Mouse (Mus musculus): ENCODE results near the gene 1700028P14Rik. TPM values are rescaled to one million over a fixed set of nuclear protein-coding genes. Genes with fewer than 3 reads are reported as not detected.

The 1700028P14Rik gene
- polyA plus RNA-seq, 1 experiment from 2014 or later = 2.8 TPM

GRCm38 (mm10) chr19:23531899-23532298, 120.7 kb downstream of the 1700028P14Rik start:
- H3K9ac ChIP-seq (ENCODE audit: low read depth, low read length) = no peak overlapping the region
- ATAC-seq (ENCODE audit: low read depth) = no peak
- H3K27ac ChIP-seq (replicated peaks; ENCODE audit: low read depth, low read length) = no peak overlapping the region
- no peak overlapping the region for H3K4me3 ChIP-seq (ENCODE audit: low read depth, low read length)
- no peak overlapping the region for H3K4me2 ChIP-seq (ENCODE audit: low read depth, low read length)
- WGBS = 22% methylated on average over 4 of the region's 4 CpGs
- no peaks in the 10 kb centered on the region for H3K36me3 ChIP-seq (ENCODE audit: control insufficient read depth, insufficient read depth, low read length)
- no peaks in the 10 kb centered on the region for H3K27me3 ChIP-seq (replicated peaks; ENCODE audit: control insufficient read depth, insufficient read depth, low read length)
- DNase-seq (ENCODE audit: low spot score) = peak; percentile 17
- no peaks in the 10 kb centered on the region for H3K4me1 ChIP-seq (ENCODE audit: control insufficient read depth, insufficient read depth, low read length)
- H3K9me3 ChIP-seq (ENCODE audit: control insufficient read depth, low read length) = no peaks in the 10 kb centered on the region

DNA sequence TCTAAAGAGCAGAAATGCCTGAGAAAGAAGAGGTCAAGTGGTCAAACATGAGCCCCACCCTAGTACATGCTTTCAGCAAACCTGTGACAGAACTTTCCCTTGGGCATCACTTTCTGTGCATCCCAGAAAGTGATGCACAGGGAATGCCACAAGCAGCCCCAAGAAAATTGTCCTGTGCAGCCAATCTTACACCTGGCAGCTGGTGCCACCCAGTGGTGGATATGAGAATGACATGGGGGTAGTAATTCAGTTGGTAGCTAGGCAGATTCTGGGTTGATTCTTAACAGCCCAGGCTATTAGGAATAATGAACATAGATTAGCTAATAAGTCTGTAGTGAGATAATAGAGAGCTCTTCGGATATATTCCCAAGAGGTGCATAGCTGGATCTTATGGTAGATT, 128.9 kb downstream of the 1700028P14Rik start:
- no peak for ATAC-seq (ENCODE audit: low read depth)
- Histone ChIP-seq H3K9me3 (ENCODE audit: control insufficient read depth, low read length) (0 out of 2 replicates have a peak, but pooled peaks cover 7% of the 10 kb centered on the region), H3K27ac (replicated peaks; ENCODE audit: low read depth, low read length) (no peak overlapping the region), H3K9ac (ENCODE audit: low read depth, low read length) (no peak overlapping the region), H3K36me3 (ENCODE audit: control insufficient read depth, insufficient read depth, low read length) (no peaks in the 10 kb centered on the region), H3K27me3 (replicated peaks; ENCODE audit: control insufficient read depth, insufficient read depth, low read length) (no peaks in the 10 kb centered on the region), H3K4me1 (ENCODE audit: control insufficient read depth, insufficient read depth, low read length) (no peaks in the 10 kb centered on the region), H3K4me3 (ENCODE audit: low read depth, low read length) (no peak overlapping the region), H3K4me2 (ENCODE audit: low read depth, low read length) (no peak overlapping the region)
- 5% methylated on average over 1 of the region's 1 CpGs for WGBS
- DNase-seq (ENCODE audit: low spot score) = peak; percentile 53

DNA sequence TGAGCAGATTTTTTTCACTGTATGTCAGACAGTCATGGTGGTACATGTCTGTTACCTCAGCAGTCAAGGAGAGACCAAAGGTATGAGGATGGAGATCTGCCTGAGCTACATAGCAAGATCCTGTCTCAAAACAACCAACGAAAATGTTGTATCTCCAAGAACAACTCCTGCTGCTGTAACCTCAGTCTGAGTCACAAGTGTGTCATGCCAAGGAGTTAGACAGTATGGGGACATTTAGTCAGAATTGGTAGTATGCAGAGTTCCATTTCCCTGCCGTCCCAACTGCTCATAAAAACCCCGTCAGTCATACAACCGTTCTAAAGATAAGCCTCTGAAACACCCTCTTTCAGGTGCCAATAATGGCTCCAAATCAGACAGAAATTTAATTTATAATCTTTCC, 130.8 kb downstream of the 1700028P14Rik start:
- Histone ChIP-seq H3K9ac (ENCODE audit: low read depth, low read length) (no peak overlapping the region), H3K27me3 (replicated peaks; ENCODE audit: control insufficient read depth, insufficient read depth, low read length) (no peaks in the 10 kb centered on the region), H3K9me3 (ENCODE audit: control insufficient read depth, low read length) (0 out of 2 replicates have a peak, but pooled peaks cover 6% of the 10 kb centered on the region), H3K4me2 (ENCODE audit: low read depth, low read length) (no peak overlapping the region), H3K4me1 (ENCODE audit: control insufficient read depth, insufficient read depth, low read length) (no peaks in the 10 kb centered on the region), H3K4me3 (ENCODE audit: low read depth, low read length) (no peak overlapping the region), H3K27ac (replicated peaks; ENCODE audit: low read depth, low read length) (no peak overlapping the region), H3K36me3 (ENCODE audit: control insufficient read depth, insufficient read depth, low read length) (no peaks in the 10 kb centered on the region)
- WGBS = 88% methylated on average over 4 of the region's 4 CpGs
- DNase-seq (ENCODE audit: low spot score) (no peak), ATAC-seq (ENCODE audit: low read depth) (no peak)

GRCm38 (mm10) chr19:23521071-23521470, 131.5 kb downstream of the 1700028P14Rik start:
- Histone ChIP-seq H3K4me2 (ENCODE audit: low read depth, low read length) (no peak overlapping the region), H3K4me3 (ENCODE audit: low read depth, low read length) (no peak overlapping the region), H3K9ac (ENCODE audit: low read depth, low read length) (no peak overlapping the region), H3K36me3 (ENCODE audit: control insufficient read depth, insufficient read depth, low read length) (no peaks in the 10 kb centered on the region), H3K4me1 (ENCODE audit: control insufficient read depth, insufficient read depth, low read length) (no peaks in the 10 kb centered on the region), H3K27ac (replicated peaks; ENCODE audit: low read depth, low read length) (no peak overlapping the region), H3K9me3 (ENCODE audit: control insufficient read depth, low read length) (no peaks in the 10 kb centered on the region), H3K27me3 (replicated peaks; ENCODE audit: control insufficient read depth, insufficient read depth, low read length) (no peaks in the 10 kb centered on the region)
- ATAC-seq (ENCODE audit: low read depth) (no peak), DNase-seq (ENCODE audit: low spot score) (no peak)
- WGBS = 81% methylated on average over 8 of the region's 8 CpGs

DNA sequence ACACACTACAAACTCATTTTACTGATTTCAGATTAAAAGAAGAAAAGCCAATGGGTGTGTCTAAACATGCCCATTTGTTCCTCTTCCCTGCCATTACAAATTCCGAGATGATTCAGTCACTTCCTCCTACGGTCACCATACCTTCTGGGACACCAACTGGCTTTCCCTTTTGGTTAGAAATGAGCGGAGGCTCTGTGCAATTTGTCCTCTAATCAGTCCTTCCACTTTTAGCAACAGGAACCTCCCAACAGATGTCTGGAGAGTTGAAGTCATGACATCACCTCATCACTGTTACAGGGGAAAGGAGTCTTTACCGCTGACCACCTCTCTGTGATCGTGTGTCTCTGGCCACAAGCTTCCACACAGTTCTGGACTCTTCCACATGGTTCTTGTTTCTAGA, 132.0 kb downstream of the 1700028P14Rik start:
- H3K4me3 ChIP-seq (ENCODE audit: low read depth, low read length) = no peak overlapping the region
- DNase-seq (ENCODE audit: low spot score) = peak; percentile 40
- no peaks in the 10 kb centered on the region for H3K36me3 ChIP-seq (ENCODE audit: control insufficient read depth, insufficient read depth, low read length)
- H3K27me3 ChIP-seq (replicated peaks; ENCODE audit: control insufficient read depth, insufficient read depth, low read length) = no peaks in the 10 kb centered on the region
- no peaks in the 10 kb centered on the region for H3K4me1 ChIP-seq (ENCODE audit: control insufficient read depth, insufficient read depth, low read length)
- no peak overlapping the region for H3K4me2 ChIP-seq (ENCODE audit: low read depth, low read length)
- H3K9me3 ChIP-seq (ENCODE audit: control insufficient read depth, low read length) = no peaks in the 10 kb centered on the region
- peak; percentile 33; the same call in 1 of the 2 replicates for ATAC-seq (ENCODE audit: low read depth)
- no peak overlapping the region for H3K27ac ChIP-seq (replicated peaks; ENCODE audit: low read depth, low read length)
- H3K9ac ChIP-seq (ENCODE audit: low read depth, low read length) = no peak overlapping the region
- WGBS = 69% methylated on average over 5 of the region's 5 CpGs

DNA sequence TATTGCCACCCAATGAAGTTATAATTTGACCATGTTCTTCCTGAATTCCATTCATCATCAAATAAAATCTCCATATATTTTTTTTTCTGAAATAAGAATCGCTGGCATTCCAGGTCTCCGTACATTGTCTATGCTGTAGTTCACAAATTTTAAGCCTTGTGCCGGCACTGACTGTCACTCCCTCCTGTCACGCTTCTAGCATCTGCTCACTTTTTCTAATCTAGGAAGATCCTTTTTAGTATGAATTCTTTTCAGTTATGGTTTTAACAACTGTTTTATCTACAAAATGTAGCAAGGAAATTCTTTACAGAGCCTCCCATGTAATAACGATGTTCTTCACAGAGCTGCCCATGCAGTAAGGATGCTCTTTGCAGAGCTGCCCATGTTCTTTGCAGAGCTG, 134.1 kb downstream of the 1700028P14Rik start:
- Histone ChIP-seq H3K4me3 (ENCODE audit: low read depth, low read length) (no peak overlapping the region), H3K9ac (ENCODE audit: low read depth, low read length) (no peak overlapping the region), H3K36me3 (ENCODE audit: control insufficient read depth, insufficient read depth, low read length) (no peaks in the 10 kb centered on the region), H3K9me3 (ENCODE audit: control insufficient read depth, low read length) (no peaks in the 10 kb centered on the region), H3K4me1 (ENCODE audit: control insufficient read depth, insufficient read depth, low read length) (no peaks in the 10 kb centered on the region), H3K27me3 (replicated peaks; ENCODE audit: control insufficient read depth, insufficient read depth, low read length) (no peaks in the 10 kb centered on the region), H3K4me2 (ENCODE audit: low read depth, low read length) (no peak overlapping the region), H3K27ac (replicated peaks; ENCODE audit: low read depth, low read length) (no peak overlapping the region)
- DNase-seq (ENCODE audit: low spot score) (no peak), ATAC-seq (ENCODE audit: low read depth) (no peak)
- WGBS = 90% methylated on average over 5 of the region's 5 CpGs

DNA sequence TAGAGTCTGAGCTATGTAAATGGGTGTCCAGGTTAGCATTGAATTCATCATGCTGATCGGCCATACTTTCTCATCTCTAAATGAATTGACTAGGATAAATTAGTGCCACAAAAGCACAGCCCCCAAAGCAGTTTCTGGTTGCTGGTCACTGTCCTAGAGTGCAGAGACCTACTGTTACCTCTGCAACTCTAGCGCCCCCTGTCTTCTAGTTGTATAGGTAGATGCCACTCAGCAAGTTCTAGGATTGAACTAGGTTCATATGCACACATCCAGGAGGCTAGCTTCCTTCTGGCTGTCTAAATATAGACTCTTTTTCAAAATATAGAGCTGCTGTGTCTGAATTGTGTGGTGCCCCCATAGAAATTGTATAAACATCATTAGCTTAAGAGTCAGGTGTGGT, 141.3 kb downstream of the 1700028P14Rik start:
- WGBS = 51% methylated on average over 2 of the region's 2 CpGs
- Histone ChIP-seq H3K36me3 (ENCODE audit: control insufficient read depth, insufficient read depth, low read length) (no peaks in the 10 kb centered on the region), H3K4me3 (ENCODE audit: low read depth, low read length) (no peak overlapping the region), H3K27me3 (replicated peaks; ENCODE audit: control insufficient read depth, insufficient read depth, low read length) (no peaks in the 10 kb centered on the region), H3K9me3 (ENCODE audit: control insufficient read depth, low read length) (no peaks in the 10 kb centered on the region), H3K4me2 (ENCODE audit: low read depth, low read length) (no peak overlapping the region), H3K27ac (replicated peaks; ENCODE audit: low read depth, low read length) (no peak overlapping the region), H3K4me1 (ENCODE audit: control insufficient read depth, insufficient read depth, low read length) (no peaks in the 10 kb centered on the region), H3K9ac (ENCODE audit: low read depth, low read length) (no peak overlapping the region)
- ATAC-seq (ENCODE audit: low read depth) (no peak), DNase-seq (ENCODE audit: low spot score) (no peak)

Other genes with a start within 250 kb of the 1700028P14Rik start
- gene Mamdc2, start 204.4 kb downstream of the 1700028P14Rik start, polyA plus RNA-seq (2014; fragmentation: Nextera tagmentation; extraction: Ambion mirVana) = 5.6 and 7.5 TPM in 2 replicates
- 6.8 and 9.1 TPM in 2 replicates for gene Ptar1, start 34.6 kb upstream of the 1700028P14Rik start, polyA plus RNA-seq (2014; fragmentation: Nextera tagmentation; extraction: Ambion mirVana)
- gene Apba1, start 106.1 kb upstream of the 1700028P14Rik start, polyA plus RNA-seq (2014; fragmentation: Nextera tagmentation; extraction: Ambion mirVana) = 1.7 and 1.9 TPM in 2 replicates

Measured in embryonic facial prominence, embryonic 14.5 days (tissue).